Mouse (Mus musculus): ENCODE results near the gene Plekhb1. TPM values are rescaled to one million over a fixed set of nuclear protein-coding genes. Genes with fewer than 3 reads are reported as not detected.

Gene Plekhb1
- polyA plus RNA-seq, 1 experiment from 2014 or later: 15.5 TPM

DNA sequence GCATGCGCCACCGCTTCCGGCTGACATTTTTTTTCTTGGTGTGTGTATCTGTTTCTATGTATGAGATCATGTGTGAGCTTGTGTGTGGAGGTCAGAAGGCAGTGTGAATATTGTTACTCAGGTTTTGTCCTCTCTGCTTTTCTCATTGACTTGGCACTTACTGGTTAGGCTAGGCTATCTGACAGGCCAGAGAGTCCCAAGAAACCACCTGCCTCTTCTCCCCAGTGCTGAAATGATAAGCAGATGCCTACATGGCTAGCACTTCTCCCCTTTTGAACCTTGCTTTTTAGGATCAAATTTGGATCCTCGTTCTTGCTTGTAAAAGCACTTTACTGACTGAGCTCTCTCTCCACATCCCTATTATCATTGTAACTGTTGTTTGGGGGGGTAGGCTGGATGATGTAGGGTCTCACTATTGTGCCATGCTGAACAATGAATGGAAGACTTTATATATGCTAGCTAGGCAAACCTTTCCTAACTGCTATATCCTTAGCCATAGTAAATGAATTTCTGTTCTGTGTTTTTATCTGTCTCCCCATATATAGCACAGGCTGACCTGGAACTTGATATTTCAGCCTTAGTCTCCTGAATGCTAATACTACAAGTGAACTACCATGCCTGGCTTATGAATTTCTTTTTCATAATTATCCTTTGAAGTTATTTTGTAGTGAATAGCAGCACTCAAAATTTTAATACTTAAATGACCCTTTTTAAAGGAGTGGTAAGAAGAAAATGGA lies 45.9 kb downstream of the Plekhb1 start:
- H3K9ac ChIP-seq (replicated peaks; ENCODE audit: low read depth, low read length): no peak overlapping the region
- 90% methylated on average over 4 of the region's 4 CpGs for WGBS
- ATAC-seq (ENCODE audit: insufficient number of reproducible peaks, insufficient read depth, low FRiP score, low read depth): no peak

GRCm38 (mm10) chr7:100608910-100609309 lies 53.3 kb downstream of the Plekhb1 start:
- WGBS: 11% methylated on average over 4 of the region's 4 CpGs
- H3K9ac ChIP-seq (replicated peaks; ENCODE audit: low read depth, low read length): peak overlapping the region; percentile 99
- H3K36me3 ChIP-seq (ENCODE audit: control insufficient read depth, insufficient read depth, low read length): no peaks in the 10 kb centered on the region
- ATAC-seq (ENCODE audit: insufficient number of reproducible peaks, insufficient read depth, low FRiP score, low read depth): no peak
- H3K4me2 ChIP-seq (replicated peaks; ENCODE audit: low read depth, low read length): peak overlapping the region; percentile 86
- no peaks in the 10 kb centered on the region for H3K27me3 ChIP-seq (ENCODE audit: control insufficient read depth, insufficient read depth, low read length)
- peaks cover 5% of the 10 kb centered on the region for H3K4me1 ChIP-seq (ENCODE audit: control insufficient read depth, insufficient read depth, low read length)
- no peak overlapping the region; the same call in 1 of the 2 replicates for H3K27ac ChIP-seq (ENCODE audit: low read length)
- peak overlapping the region; percentile 98 for H3K4me3 ChIP-seq (ENCODE audit: low read depth, low read length)
- H3K9me3 ChIP-seq (ENCODE audit: control insufficient read depth, low read depth, low read length): no peaks in the 10 kb centered on the region

More for the DNA sequence above, 45.9 kb downstream of the Plekhb1 start:
- Histone ChIP-seq H3K9me3 (ENCODE audit: control insufficient read depth, low read depth, low read length) (no peaks in the 10 kb centered on the region), H3K36me3 (ENCODE audit: control insufficient read depth, insufficient read depth, low read length) (no peaks in the 10 kb centered on the region), H3K4me3 (ENCODE audit: low read depth, low read length) (no peak overlapping the region), H3K27ac (ENCODE audit: low read length) (no peak overlapping the region), H3K4me1 (ENCODE audit: control insufficient read depth, insufficient read depth, low read length) (no peaks in the 10 kb centered on the region), H3K4me2 (replicated peaks; ENCODE audit: low read depth, low read length) (no peak overlapping the region), H3K27me3 (ENCODE audit: control insufficient read depth, insufficient read depth, low read length) (no peaks in the 10 kb centered on the region)

GRCm38 (mm10) chr7:100608130-100608741 lies 54.0 kb downstream of the Plekhb1 start, which contains the start of gene Mrpl48:
Mrpl48 (minus strand) TSS chr7:100608301.
- Histone ChIP-seq H3K9ac (replicated peaks; ENCODE audit: low read depth, low read length) (peak within 1 kb of the TSS; percentile 99), H3K4me2 (replicated peaks; ENCODE audit: low read depth, low read length) (peak within 1 kb of the TSS; percentile 86), H3K27ac (ENCODE audit: low read length) (peak within 1 kb of the TSS; percentile 99), H3K9me3 (ENCODE audit: control insufficient read depth, low read depth, low read length) (no peaks in the 10 kb centered on the region), H3K27me3 (ENCODE audit: control insufficient read depth, insufficient read depth, low read length) (no peaks in the 10 kb centered on the region), H3K4me3 (ENCODE audit: low read depth, low read length) (peak within 1 kb of the TSS; percentile 98), H3K4me1 (ENCODE audit: control insufficient read depth, insufficient read depth, low read length) (peaks cover 5% of the 10 kb centered on the region), H3K36me3 (ENCODE audit: control insufficient read depth, insufficient read depth, low read length) (no peaks in the 10 kb centered on the region)
- peak; percentile 29 for ATAC-seq (ENCODE audit: insufficient number of reproducible peaks, insufficient read depth, low FRiP score, low read depth)
- under 1% methylated on average over 35 of the region's 43 CpGs for WGBS

- Histone ChIP-seq H3K4me1 (ENCODE audit: control insufficient read depth, insufficient read depth, low read length) (peaks cover 5% of the 10 kb centered on the region), H3K27ac (ENCODE audit: low read length) (peak within 1 kb of the TSS; percentile 99), H3K9me3 (ENCODE audit: control insufficient read depth, low read depth, low read length) (no peaks in the 10 kb centered on the region), H3K4me3 (ENCODE audit: low read depth, low read length) (peak within 1 kb of the TSS; percentile 98), H3K4me2 (replicated peaks; ENCODE audit: low read depth, low read length) (peak within 1 kb of the TSS; percentile 86), H3K36me3 (ENCODE audit: control insufficient read depth, insufficient read depth, low read length) (no peaks in the 10 kb centered on the region), H3K9ac (replicated peaks; ENCODE audit: low read depth, low read length) (peak within 1 kb of the TSS; percentile 99), H3K27me3 (ENCODE audit: control insufficient read depth, insufficient read depth, low read length) (no peaks in the 10 kb centered on the region)
- under 1% methylated on average over 103 of the region's 105 CpGs for WGBS
- ATAC-seq (ENCODE audit: insufficient number of reproducible peaks, insufficient read depth, low FRiP score, low read depth): peak; percentile 97
Observed at GRCm38 (mm10) chr7:100607214-100608129, 54.7 kb downstream of the Plekhb1 start, which contains the start of gene Rab6a. Rab6a (plus strand) TSS chr7:100607410.

- Histone ChIP-seq H3K4me1 (ENCODE audit: control insufficient read depth, insufficient read depth, low read length) (no peaks in the 10 kb centered on the region), H3K9ac (replicated peaks; ENCODE audit: low read depth, low read length) (no peak overlapping the region), H3K4me2 (replicated peaks; ENCODE audit: low read depth, low read length) (no peak overlapping the region), H3K27me3 (ENCODE audit: control insufficient read depth, insufficient read depth, low read length) (no peaks in the 10 kb centered on the region), H3K27ac (ENCODE audit: low read length) (no peak overlapping the region), H3K36me3 (ENCODE audit: control insufficient read depth, insufficient read depth, low read length) (no peaks in the 10 kb centered on the region), H3K9me3 (ENCODE audit: control insufficient read depth, low read depth, low read length) (no peaks in the 10 kb centered on the region), H3K4me3 (ENCODE audit: low read depth, low read length) (no peak overlapping the region)
- ATAC-seq (ENCODE audit: insufficient number of reproducible peaks, insufficient read depth, low FRiP score, low read depth): no peak
- WGBS: 56% methylated on average over 5 of the region's 5 CpGs
Observed at GRCm38 (mm10) chr7:100600211-100600610, 62.0 kb downstream of the Plekhb1 start.

- Histone ChIP-seq H3K4me2 (replicated peaks; ENCODE audit: low read depth, low read length) (no peak overlapping the region), H3K27me3 (ENCODE audit: control insufficient read depth, insufficient read depth, low read length) (no peaks in the 10 kb centered on the region), H3K4me1 (ENCODE audit: control insufficient read depth, insufficient read depth, low read length) (no peaks in the 10 kb centered on the region), H3K9me3 (ENCODE audit: control insufficient read depth, low read depth, low read length) (no peaks in the 10 kb centered on the region), H3K4me3 (ENCODE audit: low read depth, low read length) (no peak overlapping the region), H3K9ac (replicated peaks; ENCODE audit: low read depth, low read length) (no peak overlapping the region), H3K36me3 (ENCODE audit: control insufficient read depth, insufficient read depth, low read length) (no peaks in the 10 kb centered on the region), H3K27ac (ENCODE audit: low read length) (no peak overlapping the region)
- no peak for ATAC-seq (ENCODE audit: insufficient number of reproducible peaks, insufficient read depth, low FRiP score, low read depth)
Observed at GRCm38 (mm10) chr7:100593349-100593748, 68.9 kb downstream of the Plekhb1 start.

Other genes starting within 250 kb of the Plekhb1 start
- gene Ucp3, start 189.4 kb downstream of the Plekhb1 start, polyA plus RNA-seq (2014; fragmentation: Nextera tagmentation; extraction: Ambion mirVana): not detected in 2 replicates
- 208 TPM in 2 replicates for gene Ucp2, start 169.1 kb downstream of the Plekhb1 start, polyA plus RNA-seq (2014; fragmentation: Nextera tagmentation; extraction: Ambion mirVana)
- 0.35 and 0.42 TPM in 2 replicates for gene Dnajb13, start 147.5 kb downstream of the Plekhb1 start, polyA plus RNA-seq (2014; fragmentation: Nextera tagmentation; extraction: Ambion mirVana)
- gene Coa4, start 125.3 kb downstream of the Plekhb1 start, polyA plus RNA-seq (2014; fragmentation: Nextera tagmentation; extraction: Ambion mirVana): 23.9 and 24.3 TPM in 2 replicates
- gene Rab6a, start 55.0 kb downstream of the Plekhb1 start, polyA plus RNA-seq (2014; fragmentation: Nextera tagmentation; extraction: Ambion mirVana): 109 and 125 TPM in 2 replicates
- 89.8 and 94.8 TPM in 2 replicates for gene Mrpl48, start 54.1 kb downstream of the Plekhb1 start, polyA plus RNA-seq (2014; fragmentation: Nextera tagmentation; extraction: Ambion mirVana)
- gene Fam168a, start 44.2 kb upstream of the Plekhb1 start, polyA plus RNA-seq (2014; fragmentation: Nextera tagmentation; extraction: Ambion mirVana): 59.9 and 64.8 TPM in 2 replicates
- gene Relt, start 201.0 kb upstream of the Plekhb1 start, polyA plus RNA-seq (2014; fragmentation: Nextera tagmentation; extraction: Ambion mirVana): 2.5 and 3.1 TPM in 2 replicates

Measured in stomach, embryonic 14.5 days (tissue).